Mouse (Mus musculus) ES-Bruce4 (cell line): ENCODE results near the gene Asb6.

Source experiments
- CTCF ChIP-seq: IDR thresholded peaks from one replicate; pipeline ENCODE4 v1.8.1; 2011; ENCODE audit warnings: low read depth, low read length
- POLR2A ChIP-seq: IDR thresholded peaks from one replicate; pipeline ENCODE4 v1.8.1; 2011; ENCODE audit warnings: low read length; ENCODE audit not compliant: insufficient read depth

DNA sequence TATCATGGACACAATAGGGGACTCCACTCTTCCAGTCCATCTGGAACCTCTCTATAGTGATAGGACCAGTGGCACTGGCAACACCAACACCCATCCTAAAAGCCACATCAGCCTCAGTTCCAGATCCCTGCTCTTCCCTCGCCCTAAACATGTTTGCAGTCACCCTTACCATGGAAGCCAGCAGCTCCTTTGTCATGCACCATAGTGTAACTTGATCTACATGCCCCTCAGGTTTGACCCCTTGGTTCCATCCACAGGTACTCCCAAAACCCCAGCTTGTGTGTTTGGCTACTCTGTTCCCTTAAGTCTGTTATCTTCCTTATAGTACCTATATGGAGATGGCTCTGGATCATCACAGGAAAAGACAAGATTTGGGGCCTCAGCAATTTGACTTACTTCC, 13.8 kb downstream of the Asb6 start:
- TF ChIP-seq CTCF: no peak
- TF ChIP-seq POLR2A: no peak
